Mouse (Mus musculus) mammary gland, adult 2 months (tissue): ENCODE results near the gene Pnma1. TPM values are rescaled to one million over a fixed set of nuclear protein-coding genes. Genes with fewer than 3 reads are reported as not detected.

Experiments
- polyA plus RNA-seq: library from polyadenylated mRNA; depleted of rRNA; stranded (reverse); fragments of >200 nt; gene quantifications from 2 replicates; pipeline ENCODE4 v1.2.3, GENCODE M21; 2012; ENCODE audit warnings: low replicate concordance; rRNA removed

Pnma1 gene
- 0.14 and 0.23 TPM in 2 replicates for polyA plus RNA-seq

DNA sequence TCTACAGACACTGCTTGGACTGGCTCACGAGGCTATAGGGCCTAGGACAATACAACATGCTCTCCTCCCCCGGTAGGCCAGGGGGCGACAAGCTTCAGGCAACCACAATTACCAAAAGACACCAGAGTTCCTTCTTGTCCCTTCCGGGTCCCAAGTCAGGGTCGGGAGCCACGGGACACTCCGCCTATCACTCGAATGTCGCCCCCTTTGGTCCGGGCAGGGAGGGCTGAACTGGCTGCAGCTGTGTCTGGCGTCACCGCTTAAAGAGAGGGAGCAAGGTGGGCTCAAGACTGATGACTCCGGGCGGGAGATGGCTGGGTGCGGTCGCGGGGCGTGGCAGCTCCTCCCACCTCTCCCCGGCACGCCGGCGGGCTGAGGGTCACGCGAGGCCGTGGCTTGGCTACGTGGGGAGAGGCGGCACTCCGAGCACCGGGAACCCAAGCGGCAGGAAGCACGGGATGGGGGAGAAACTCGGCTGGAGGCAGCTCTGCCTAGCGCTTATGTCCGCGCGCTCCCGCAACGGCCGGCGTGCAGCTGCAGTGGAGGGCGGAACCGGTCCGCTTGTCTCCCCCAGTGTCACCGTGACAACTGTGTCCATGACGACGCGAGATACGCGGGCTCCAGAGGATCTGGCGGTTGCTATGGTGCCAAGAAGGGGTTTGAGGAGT is at the start of gene Pnma1:
Pnma1 (minus strand) TSS at position 536 of the 668 bp plus-strand sequence.

DNA sequence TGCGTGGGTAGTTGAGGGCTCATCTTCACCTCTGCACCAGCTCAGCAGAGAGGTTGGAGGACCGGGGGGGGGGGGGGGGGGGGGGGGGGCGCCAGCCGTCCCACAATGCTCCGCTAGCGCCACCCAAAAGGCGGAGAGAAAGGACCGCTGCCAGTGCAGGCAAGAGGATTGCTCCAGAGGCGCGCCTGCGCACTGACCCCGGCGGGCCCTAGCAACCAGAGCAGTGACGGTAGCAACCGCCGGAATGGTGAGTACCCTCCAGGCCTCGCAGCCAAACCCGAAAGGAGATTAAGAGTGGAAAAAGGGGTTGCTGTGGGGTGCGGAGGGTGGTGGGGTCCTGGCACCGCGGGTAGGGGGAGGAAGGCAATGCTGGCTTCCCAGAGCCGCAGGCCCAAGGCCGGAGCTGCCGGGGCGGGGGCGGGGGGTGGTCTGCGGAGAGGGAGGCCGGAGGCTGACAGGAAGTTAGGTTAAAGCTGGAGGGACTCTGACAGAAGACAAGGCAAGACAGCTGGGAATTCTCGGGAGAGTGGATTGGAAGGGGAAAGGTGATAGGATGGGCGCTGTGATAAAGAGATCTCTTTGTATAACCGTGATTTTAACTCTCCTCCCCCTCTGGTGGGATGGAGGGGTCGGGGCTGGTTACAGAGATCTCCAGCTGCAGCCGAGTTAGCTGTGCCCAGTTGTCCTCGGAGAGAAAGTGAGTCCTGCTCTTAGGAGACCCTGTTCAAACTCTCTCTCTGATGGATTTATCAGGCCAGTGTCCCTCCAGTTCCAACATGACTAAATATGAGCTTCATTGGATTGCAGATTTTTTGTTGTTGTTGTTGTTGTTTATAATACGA is 33.9 kb downstream of the Pnma1 start, which contains the start of gene Dnal1:
Dnal1 (plus strand) TSS at position 214 of the 842 bp plus-strand sequence.

DNA sequence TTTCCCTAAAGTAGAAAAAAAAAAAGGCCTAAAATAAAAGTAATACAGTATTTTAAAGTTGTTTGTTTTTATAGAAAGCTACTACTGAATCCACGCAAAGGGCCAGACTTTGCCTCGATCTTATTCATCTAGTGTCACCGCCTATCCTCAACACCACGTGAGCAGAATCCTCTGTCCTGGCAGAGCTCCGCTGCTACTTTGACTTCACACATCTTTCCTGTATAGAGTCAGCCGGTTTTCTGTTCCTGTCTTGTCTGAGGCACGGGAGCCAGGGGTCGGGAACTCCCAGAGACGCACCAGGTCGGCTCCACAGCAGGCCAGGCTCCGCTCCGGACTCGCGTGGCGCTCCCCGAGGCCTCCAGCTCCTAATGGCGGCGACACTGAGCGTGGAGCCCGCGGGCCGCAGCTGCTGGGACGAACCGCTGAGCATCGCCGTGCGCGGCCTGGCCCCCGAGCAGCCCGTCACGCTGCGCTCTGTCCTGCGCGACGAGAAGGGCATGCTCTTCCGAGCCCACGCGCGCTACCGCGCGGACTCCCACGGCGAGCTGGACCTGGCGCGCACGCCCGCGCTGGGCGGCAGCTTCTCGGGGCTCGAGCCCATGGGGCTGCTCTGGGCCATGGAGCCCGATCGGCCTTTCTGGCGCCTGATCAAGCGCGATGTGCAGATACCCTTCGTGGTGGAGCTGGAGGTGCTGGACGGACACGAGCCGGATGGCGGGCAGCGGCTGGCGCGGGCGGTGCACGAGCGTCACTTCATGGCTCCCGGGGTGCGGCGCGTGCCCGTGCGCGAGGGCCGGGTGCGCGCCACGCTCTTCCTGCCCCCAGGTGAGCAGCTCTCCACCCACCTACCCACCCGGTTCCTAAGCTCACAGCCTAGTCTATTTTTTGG is 47.4 kb downstream of the Pnma1 start, which contains the start of gene Acot6:
Acot6 (plus strand) TSS at position 51 of the 889 bp plus-strand sequence.

Other genes with a start within 250 kb of the Pnma1 start
- 58.2 and 70.4 TPM in 2 replicates for gene Numb, start 226.6 kb downstream of the Pnma1 start, polyA plus RNA-seq
- 7.2 and 25.1 TPM in 2 replicates for gene Riox1, start 197.9 kb downstream of the Pnma1 start, polyA plus RNA-seq
- gene Heatr4, start 163.6 kb downstream of the Pnma1 start, polyA plus RNA-seq, result not detected in 2 replicates
- 14.3 and 32.4 TPM in 2 replicates for gene Acot2, start 160.6 kb downstream of the Pnma1 start, polyA plus RNA-seq
- 11.4 and 23.0 TPM in 2 replicates for gene Acot1, start 139.0 kb downstream of the Pnma1 start, polyA plus RNA-seq
- 2.0 and 8.2 TPM in 2 replicates for gene Acot4, start 110.1 kb downstream of the Pnma1 start, polyA plus RNA-seq
- 0.43 TPM in 1 of 2 replicates, not detected in the other for gene Gm49366, start 109.6 kb downstream of the Pnma1 start, polyA plus RNA-seq
- gene Acot3, start 96.3 kb downstream of the Pnma1 start, polyA plus RNA-seq, result not detected in 2 replicates
- 0.08 TPM in 1 of 2 replicates, not detected in the other for gene Acot5, start 79.2 kb downstream of the Pnma1 start, polyA plus RNA-seq
- 4.1 and 4.4 TPM in 2 replicates for gene Acot6, start 47.8 kb downstream of the Pnma1 start, polyA plus RNA-seq
- gene Dnal1, start 34.1 kb downstream of the Pnma1 start, polyA plus RNA-seq, result 2.0 and 3.9 TPM in 2 replicates
- gene Elmsan1, start 70.4 kb upstream of the Pnma1 start, polyA plus RNA-seq, result 16.9 and 31.0 TPM in 2 replicates
- 9.0 and 17.3 TPM in 2 replicates for gene Ptgr2, start 136.7 kb upstream of the Pnma1 start, polyA plus RNA-seq
- gene Zfp410, start 168.4 kb upstream of the Pnma1 start, polyA plus RNA-seq, result 14.3 and 25.5 TPM in 2 replicates
- gene Coq6, start 213.2 kb upstream of the Pnma1 start, polyA plus RNA-seq, result 56.7 and 97.7 TPM in 2 replicates
- 0.73 and 1.6 TPM in 2 replicates for gene Fam161b, start 213.3 kb upstream of the Pnma1 start, polyA plus RNA-seq